ENCODE assay signal across 8 mouse cellular contexts in genomic region chr1:131096803-131097699, GRCm38 (mm10). TPM values are rescaled to one million over a fixed set of nuclear protein-coding genes. Genes with fewer than 3 reads are reported as not detected.
DNase-seq lines count a peak whose midpoint lies in the region; ATAC-seq lines count a peak whose summit lies in the region.

No protein-coding gene starts in this region.

- WGBS in intestine, embryonic 16.5 days: under 1% methylated on average over 87 of the region's 98 CpGs
- under 1% methylated on average over 93 of the region's 98 CpGs for WGBS in liver, embryonic 16.5 days (ENCODE audit: insufficient replicate concordance)

- H3K36me3 ChIP-seq in intestine, embryonic 16.5 days (ENCODE audit: control insufficient read depth, insufficient read depth, low read length): no peaks in the 10 kb centered on the region
- no peaks in the 10 kb centered on the region for H3K36me3 ChIP-seq in liver, embryonic 16.5 days (ENCODE audit: control insufficient read depth, insufficient read depth)

- peak; percentile 92 for DNase-seq in 416B (ENCODE audit: low read depth)
- DNase-seq in Muller cell, postnatal 12 days (ENCODE audit: inconsistent ontology term): peak; percentile 87
- peak; percentile 83 for DNase-seq in embryo, embryonic 10 days (ENCODE audit: low spot score)
- peak; percentile 98 for DNase-seq in heart, adult 11 months
- peak; percentile 75 for DNase-seq in neural tube, embryonic 10.5 days (ENCODE audit: extremely low spot score, low spot score)
- DNase-seq in thymus, postnatal 0 days (ENCODE audit: low spot score): peak; percentile 59

- peak overlapping the region; percentile 90 for H3K9ac ChIP-seq in intestine, embryonic 16.5 days (ENCODE audit: low read depth, low read length)
- peak overlapping the region; percentile 80 for H3K9ac ChIP-seq in liver, embryonic 16.5 days (ENCODE audit: low read depth, low read length)

- peak overlapping the region; percentile 93 for H3K27ac ChIP-seq in intestine, embryonic 16.5 days (ENCODE audit: low read length)
- peak overlapping the region; percentile 83 for H3K27ac ChIP-seq in liver, embryonic 16.5 days (ENCODE audit: low read length)

- peaks cover 30% of the 10 kb centered on the region for H3K4me1 ChIP-seq in intestine, embryonic 16.5 days (ENCODE audit: control insufficient read depth, insufficient read depth, low read length)
- H3K4me1 ChIP-seq in liver, embryonic 16.5 days (ENCODE audit: control insufficient read depth, low read depth, low read length): peaks cover 25% of the 10 kb centered on the region

- no peaks in the 10 kb centered on the region for H3K27me3 ChIP-seq in intestine, embryonic 16.5 days (replicated peaks; ENCODE audit: control insufficient read depth, insufficient read depth, low read length)
- peaks cover 8% of the 10 kb centered on the region for H3K27me3 ChIP-seq in liver, embryonic 16.5 days (ENCODE audit: control insufficient read depth, insufficient read depth, low read depth, low read length)

- no peaks in the 10 kb centered on the region for H3K9me3 ChIP-seq in intestine, embryonic 16.5 days (ENCODE audit: control insufficient read depth, low read length)
- no peaks in the 10 kb centered on the region for H3K9me3 ChIP-seq in liver, embryonic 16.5 days (replicated peaks; ENCODE audit: control insufficient read depth, low read length)

- peak overlapping the region; percentile 71 for H3K4me2 ChIP-seq in intestine, embryonic 16.5 days (ENCODE audit: low read depth, low read length)
- peak overlapping the region; percentile 87 for H3K4me2 ChIP-seq in liver, embryonic 16.5 days (ENCODE audit: low read depth, low read length)

- ATAC-seq in intestine, embryonic 16.5 days: peak; percentile 63
- ATAC-seq in liver, embryonic 16.5 days (ENCODE audit: low read depth): peak; percentile 26

- H3K4me3 ChIP-seq in intestine, embryonic 16.5 days (ENCODE audit: low read length): peak overlapping the region; percentile 85
- peak overlapping the region; percentile 80 for H3K4me3 ChIP-seq in liver, embryonic 16.5 days (ENCODE audit: low read depth, low read length)

RNA-seq across cellular contexts. Expression of gene Mapkapk2, which starts 0.6 kb away (rescaled TPM):
- 13.1 and 23.5 TPM in 2 replicates for polyA plus RNA-seq in intestine, embryonic 16.5 days (2015; fragmentation: Nextera tagmentation; extraction: Ambion mirVana)
- 6.4 and 10.8 TPM in 2 replicates for polyA plus RNA-seq in liver, embryonic 16.5 days (2015; fragmentation: Nextera tagmentation; extraction: Ambion mirVana)
- 26.6 and 30.4 TPM in 2 replicates for polyA plus RNA-seq in thymus, postnatal 0 days (2015; fragmentation: Nextera tagmentation; extraction: Ambion mirVana)

RNA-seq across cellular contexts. Expression of gene Dyrk3, which starts 41.1 kb away (rescaled TPM):
- polyA plus RNA-seq in intestine, embryonic 16.5 days (2015; fragmentation: Nextera tagmentation; extraction: Ambion mirVana): 2.3 and 2.4 TPM in 2 replicates
- polyA plus RNA-seq in liver, embryonic 16.5 days (2015; fragmentation: Nextera tagmentation; extraction: Ambion mirVana): 16.3 and 17.3 TPM in 2 replicates
- 1.9 and 2.2 TPM in 2 replicates for polyA plus RNA-seq in thymus, postnatal 0 days (2015; fragmentation: Nextera tagmentation; extraction: Ambion mirVana)

RNA-seq across cellular contexts. Expression of gene Eif2d, which starts 55.9 kb away (rescaled TPM):
- 53.8 and 58.0 TPM in 2 replicates for polyA plus RNA-seq in intestine, embryonic 16.5 days (2015; fragmentation: Nextera tagmentation; extraction: Ambion mirVana)
- 26.8 and 27.1 TPM in 2 replicates for polyA plus RNA-seq in liver, embryonic 16.5 days (2015; fragmentation: Nextera tagmentation; extraction: Ambion mirVana)
- 52.1 and 52.3 TPM in 2 replicates for polyA plus RNA-seq in thymus, postnatal 0 days (2015; fragmentation: Nextera tagmentation; extraction: Ambion mirVana)

Comparison
In these comparisons a context has a peak if more than half of its experiments do, and no peak if none do; other contexts are left out.
1. Peak in every context shown above with its lines: DNase-seq, ATAC-seq, H3K4me3 ChIP-seq and H3K27ac ChIP-seq.